Mouse (Mus musculus) embryonic facial prominence, embryonic 10.5 days (tissue): ENCODE measurements around the gene Slc13a2. TPM values are rescaled to one million over a fixed set of nuclear protein-coding genes. Genes with fewer than 3 reads are reported as not detected.

Experiments used
- DNase-seq: peaks from one replicate; pipeline ENCODE4 v3.0.0-alpha.2; 2017; ENCODE audit warnings: low spot score
- H3K27ac ChIP-seq: fragments of 300-500 bp; sonication (generic); replicated peaks from 2 replicates; pipeline ENCODE4 v1.5.1; 2016; ENCODE audit warnings: mild to moderate bottlenecking
- H3K27me3 ChIP-seq: fragments of 300-500 bp; sonication (generic); replicated peaks from 2 replicates; pipeline ENCODE4 v1.6.1; 2016; ENCODE audit warnings: low read depth, mild to moderate bottlenecking; ENCODE audit not compliant: poor library complexity, severe bottlenecking
- H3K36me3 ChIP-seq: fragments of 300-500 bp; sonication (generic); replicated peaks from 2 replicates; pipeline ENCODE4 v1.6.1; 2016; ENCODE audit warnings: mild to moderate bottlenecking, moderate library complexity
- H3K4me1 ChIP-seq: fragments of 300-500 bp; sonication (generic); 2 replicates; pipeline ENCODE4 v1.6.1; 2016
- H3K4me3 ChIP-seq: fragments of 300-500 bp; sonication (generic); 2 replicates; pipeline ENCODE4 v1.5.1; 2016; ENCODE audit warnings: mild to moderate bottlenecking, moderate library complexity
- H3K9me3 ChIP-seq: fragments of 300-500 bp; sonication (generic); 2 replicates; pipeline ENCODE4 v1.6.1; 2016; ENCODE audit warnings: mild to moderate bottlenecking
- WGBS: fragments of 180-500 bp; shearing (Covaris S2); methylation state at CpG from one replicate; pipeline ENCODE4 v1.1.7; 2016; 5-methylcytosine and 5-hydroxymethylcytosine counted together
- polyA plus RNA-seq: library from polyadenylated mRNA; unstranded; fragments of >200 nt; fragmentation: Nextera tagmentation; extraction: Ambion mirVana; gene quantifications from 2 replicates; pipeline ENCODE4 v1.2.1, GENCODE M21; 2016

The Slc13a2 gene
- polyA plus RNA-seq, 1 experiment from 2014 or later = not detected

DNA sequence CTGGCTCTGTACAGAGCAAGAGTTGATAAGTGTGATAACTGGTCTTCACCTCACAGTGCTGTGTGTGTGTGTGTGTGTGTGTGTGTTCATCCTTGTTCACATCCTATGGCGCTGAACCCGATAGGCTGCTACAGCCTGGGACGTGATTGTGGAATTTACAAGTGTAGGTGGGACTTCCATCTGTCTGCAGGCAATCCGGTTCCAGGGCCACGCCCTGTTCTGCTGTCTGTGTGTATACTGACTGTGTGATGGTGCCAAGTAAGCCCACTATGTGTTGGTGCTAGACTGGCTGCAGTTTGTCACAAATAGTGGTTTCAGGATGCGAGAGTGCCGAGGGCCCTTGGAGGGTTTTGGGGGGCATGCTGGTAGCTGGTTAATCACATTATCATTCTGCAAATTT lies 39.7 kb downstream of the Slc13a2 start:
- Histone ChIP-seq H3K36me3 (no peaks in the 10 kb centered on the region), H3K9me3 (no peaks in the 10 kb centered on the region), H3K4me3 (no peak overlapping the region), H3K27ac (no peak overlapping the region), H3K4me1 (peaks cover 38% of the 10 kb centered on the region), H3K27me3 (peaks cover 9% of the 10 kb centered on the region; the same call in 1 of the 2 replicates)
- DNase-seq = no peak
- 84% methylated on average over 7 of the region's 7 CpGs for WGBS

DNA sequence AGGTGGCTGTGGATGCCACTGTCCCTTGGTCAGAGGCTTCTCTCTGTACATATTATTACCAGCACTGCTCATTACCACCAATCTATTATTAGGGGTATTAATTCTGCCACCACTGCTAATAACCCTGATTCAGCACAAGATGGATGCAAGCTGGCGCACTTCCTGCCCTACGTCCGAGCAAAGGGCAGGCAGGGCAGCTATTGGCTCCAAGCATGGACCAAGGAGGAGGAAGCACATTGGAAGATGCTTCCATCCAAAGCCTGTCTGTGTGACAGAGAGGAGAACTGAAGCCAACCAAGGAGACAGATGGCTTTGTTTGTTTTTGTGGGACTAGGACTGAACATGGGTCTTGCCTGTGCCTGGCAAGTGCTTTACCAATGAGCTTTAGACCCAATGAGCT lies 41.0 kb downstream of the Slc13a2 start:
- H3K36me3 ChIP-seq = no peaks in the 10 kb centered on the region
- peaks cover 27% of the 10 kb centered on the region for H3K4me1 ChIP-seq
- no peak for DNase-seq
- H3K27ac ChIP-seq = no peak overlapping the region
- no peak overlapping the region for H3K4me3 ChIP-seq
- H3K27me3 ChIP-seq = 0 out of 2 replicates have a peak, but pooled peaks cover 5% of the 10 kb centered on the region
- H3K9me3 ChIP-seq = no peaks in the 10 kb centered on the region
- 84% methylated on average over 3 of the region's 3 CpGs for WGBS

DNA sequence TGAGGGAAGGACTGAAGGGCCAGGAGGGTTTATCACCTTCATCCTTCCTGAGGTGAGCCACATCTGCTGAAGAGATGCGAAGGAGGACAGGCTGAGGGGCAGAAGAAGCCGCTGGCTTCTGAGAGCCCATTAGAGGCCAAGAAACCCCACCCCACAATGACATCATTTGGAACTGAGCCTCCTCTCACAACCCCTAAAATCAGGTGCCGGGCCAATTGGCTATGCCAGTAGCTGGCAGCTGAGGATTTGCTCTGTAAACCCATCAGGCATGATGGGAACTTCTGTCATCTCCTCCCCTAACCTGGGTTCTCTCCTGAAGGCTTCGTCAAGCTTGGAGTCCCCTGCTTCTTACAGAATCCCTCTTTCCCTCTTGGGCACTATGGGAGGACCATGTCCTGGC lies 41.7 kb downstream of the Slc13a2 start:
- Histone ChIP-seq H3K9me3 (no peaks in the 10 kb centered on the region), H3K4me1 (peaks cover 28% of the 10 kb centered on the region), H3K27me3 (0 out of 2 replicates have a peak, but pooled peaks cover 5% of the 10 kb centered on the region), H3K36me3 (no peaks in the 10 kb centered on the region), H3K27ac (no peak overlapping the region), H3K4me3 (no peak overlapping the region)
- 82% methylated on average over 4 of the region's 4 CpGs for WGBS
- no peak for DNase-seq

DNA sequence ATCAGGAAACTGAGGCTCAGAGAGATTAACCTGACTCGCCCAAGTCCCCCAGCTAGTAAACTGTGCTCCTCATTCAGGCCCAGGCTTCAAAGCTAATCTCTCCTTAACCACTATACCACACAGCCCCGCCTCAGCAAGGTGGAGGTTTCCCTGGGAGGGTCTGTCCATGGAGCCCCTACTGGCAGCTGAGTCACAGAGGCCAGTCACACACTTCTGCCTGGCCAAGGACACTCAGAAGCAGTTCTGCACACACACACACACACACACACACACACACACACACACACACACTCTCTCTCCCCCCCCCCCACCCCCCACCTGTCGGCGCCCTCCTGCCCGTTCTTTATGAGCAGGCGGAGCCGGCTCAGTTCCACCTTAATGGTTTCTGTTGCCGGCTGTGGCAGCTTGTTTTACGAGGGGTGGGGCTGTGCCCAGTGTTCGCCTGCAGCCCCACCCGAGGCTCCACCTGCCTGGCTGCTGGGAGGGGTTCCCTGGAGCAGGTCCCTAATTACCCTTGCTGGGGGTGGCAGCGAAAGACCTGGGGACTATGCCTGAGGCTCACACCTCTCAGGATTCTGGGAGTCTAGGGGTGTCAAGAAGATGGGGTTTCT lies 44.4 kb downstream of the Slc13a2 start:
- Histone ChIP-seq H3K36me3 (no peaks in the 10 kb centered on the region), H3K9me3 (no peaks in the 10 kb centered on the region), H3K4me1 (peaks cover 27% of the 10 kb centered on the region), H3K27ac (no peak overlapping the region), H3K27me3 (no peaks in the 10 kb centered on the region), H3K4me3 (no peak overlapping the region)
- no peak for DNase-seq
- whole genome bisulfite sequencing = 53% methylated on average over 12 of the region's 12 CpGs

DNA sequence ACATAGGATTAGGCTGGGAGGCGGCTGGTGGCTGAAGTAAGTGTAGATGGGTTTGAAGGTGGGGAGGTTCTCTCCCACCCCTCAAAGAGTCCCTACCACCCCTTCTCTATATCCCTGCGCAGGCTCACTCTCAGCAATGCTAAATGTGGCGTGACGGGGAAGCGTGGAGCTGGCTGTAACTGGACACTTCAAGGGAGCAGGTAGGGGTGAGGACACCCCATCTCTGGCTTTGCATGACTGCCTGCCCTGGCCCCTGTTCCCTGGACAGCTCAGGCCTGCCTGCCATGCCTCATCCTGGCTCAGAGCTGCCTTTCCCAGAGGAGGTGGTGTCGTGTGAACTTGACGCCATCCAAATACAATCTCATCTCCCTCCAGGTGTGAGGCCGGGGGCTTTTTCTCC lies 47.9 kb downstream of the Slc13a2 start:
- no peak overlapping the region for H3K4me3 ChIP-seq
- no peaks in the 10 kb centered on the region for H3K27me3 ChIP-seq
- H3K9me3 ChIP-seq = no peaks in the 10 kb centered on the region
- DNase-seq = no peak
- no peaks in the 10 kb centered on the region for H3K36me3 ChIP-seq
- no peak overlapping the region for H3K27ac ChIP-seq
- H3K4me1 ChIP-seq = peaks cover 32% of the 10 kb centered on the region
- WGBS = 75% methylated on average over 8 of the region's 8 CpGs

DNA sequence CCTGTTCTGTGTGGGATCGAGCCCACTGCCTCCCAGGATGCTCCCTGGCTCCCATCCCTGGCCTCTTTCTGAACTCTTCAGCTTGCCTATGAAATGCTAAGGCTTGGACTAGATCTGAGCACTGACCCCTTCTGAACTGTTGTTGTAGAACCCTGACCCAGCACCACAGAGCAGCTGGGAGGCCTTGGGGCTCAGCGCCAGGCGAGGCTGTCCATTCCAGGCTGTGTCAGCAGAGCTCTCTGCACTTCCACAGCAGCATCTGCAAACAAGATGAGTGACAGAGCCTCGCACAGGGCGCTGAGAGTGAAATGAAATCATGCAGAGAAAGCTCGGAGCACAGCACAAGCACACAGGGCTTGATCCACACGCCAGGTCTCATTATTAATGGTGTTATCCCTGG lies 49.4 kb downstream of the Slc13a2 start:
- DNase-seq = no peak
- Histone ChIP-seq H3K9me3 (no peaks in the 10 kb centered on the region), H3K36me3 (no peaks in the 10 kb centered on the region), H3K4me3 (no peak overlapping the region), H3K27ac (no peak overlapping the region), H3K27me3 (no peaks in the 10 kb centered on the region), H3K4me1 (peaks cover 29% of the 10 kb centered on the region)
- WGBS = 69% methylated on average over 7 of the region's 7 CpGs

DNA sequence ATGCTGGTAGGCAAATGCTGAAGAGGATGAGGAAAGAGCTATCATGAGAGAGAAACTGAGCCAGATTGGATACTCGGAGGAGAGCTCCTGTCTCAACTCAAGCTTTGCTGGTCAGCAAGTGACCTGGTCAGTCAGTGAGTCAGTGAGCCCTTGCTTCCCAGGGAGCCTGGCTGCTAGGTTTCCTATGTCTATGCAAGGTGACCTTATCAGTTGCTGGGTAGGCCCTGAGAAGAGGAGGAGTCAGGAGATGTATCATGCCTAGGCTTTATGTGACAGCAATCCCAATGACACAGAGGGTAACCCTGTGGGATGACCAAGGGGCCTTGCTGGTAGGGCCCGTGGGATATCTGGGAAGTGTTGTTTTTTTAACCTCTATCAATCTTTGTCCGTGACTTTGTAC lies 49.9 kb downstream of the Slc13a2 start:
- no peak overlapping the region for H3K27ac ChIP-seq
- H3K4me1 ChIP-seq = peaks cover 26% of the 10 kb centered on the region
- no peaks in the 10 kb centered on the region for H3K36me3 ChIP-seq
- H3K27me3 ChIP-seq = no peaks in the 10 kb centered on the region
- no peak for DNase-seq
- H3K4me3 ChIP-seq = no peak overlapping the region
- WGBS = 80% methylated on average over 3 of the region's 3 CpGs
- H3K9me3 ChIP-seq = no peaks in the 10 kb centered on the region

DNA sequence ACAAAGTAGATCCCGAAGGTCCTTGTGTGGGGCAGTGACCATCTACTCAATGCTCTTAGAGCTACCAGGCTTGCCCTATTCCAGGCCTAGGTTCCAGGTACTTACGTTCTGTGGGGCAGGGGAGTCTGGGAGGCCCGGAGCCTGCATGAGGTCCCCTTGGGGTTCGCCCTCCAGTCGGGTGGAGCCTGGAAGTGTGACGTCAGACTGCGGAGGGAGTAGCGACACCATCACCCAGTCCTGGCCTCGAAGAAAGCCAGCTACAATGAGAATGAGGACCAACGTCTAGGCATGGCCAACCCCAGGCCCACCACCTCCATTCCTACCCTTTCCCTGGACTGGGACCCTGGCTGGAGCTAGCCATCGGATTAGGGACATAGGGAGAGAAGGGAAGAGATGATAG lies 50.3 kb downstream of the Slc13a2 start:
- no peak for DNase-seq
- H3K27me3 ChIP-seq = no peaks in the 10 kb centered on the region
- H3K36me3 ChIP-seq = no peaks in the 10 kb centered on the region
- H3K4me1 ChIP-seq = peaks cover 26% of the 10 kb centered on the region
- no peak overlapping the region for H3K4me3 ChIP-seq
- H3K27ac ChIP-seq = no peak overlapping the region
- H3K9me3 ChIP-seq = no peaks in the 10 kb centered on the region
- WGBS = 92% methylated on average over 11 of the region's 11 CpGs

DNA sequence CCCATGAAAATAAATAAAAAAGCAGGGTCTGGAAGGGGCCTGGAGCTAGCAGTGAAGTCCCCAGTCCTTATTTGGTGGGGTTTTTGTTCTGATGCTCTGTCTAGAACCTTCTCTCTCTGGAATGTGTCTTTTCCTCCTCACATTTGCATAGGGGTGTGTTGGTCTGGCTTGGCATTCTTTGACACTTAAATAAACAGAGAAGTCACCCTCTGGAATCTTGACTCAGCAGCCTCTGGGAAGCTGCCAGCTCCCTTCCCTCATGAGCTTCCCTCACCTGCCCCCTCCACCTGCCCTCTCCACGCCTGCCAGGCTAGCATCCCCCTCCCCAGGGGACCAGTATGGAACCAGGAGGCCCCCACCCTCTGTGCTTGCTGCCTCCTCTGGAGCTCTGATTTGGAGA lies 51.6 kb downstream of the Slc13a2 start:
- Histone ChIP-seq H3K4me3 (no peak overlapping the region), H3K36me3 (no peaks in the 10 kb centered on the region), H3K27me3 (no peaks in the 10 kb centered on the region), H3K9me3 (no peaks in the 10 kb centered on the region), H3K27ac (peak overlapping the region; percentile 35; the same call in 1 of the 2 replicates), H3K4me1 (peaks cover 23% of the 10 kb centered on the region)
- no peak for DNase-seq
- WGBS = 52% methylated on average over 1 of the region's 1 CpGs

DNA sequence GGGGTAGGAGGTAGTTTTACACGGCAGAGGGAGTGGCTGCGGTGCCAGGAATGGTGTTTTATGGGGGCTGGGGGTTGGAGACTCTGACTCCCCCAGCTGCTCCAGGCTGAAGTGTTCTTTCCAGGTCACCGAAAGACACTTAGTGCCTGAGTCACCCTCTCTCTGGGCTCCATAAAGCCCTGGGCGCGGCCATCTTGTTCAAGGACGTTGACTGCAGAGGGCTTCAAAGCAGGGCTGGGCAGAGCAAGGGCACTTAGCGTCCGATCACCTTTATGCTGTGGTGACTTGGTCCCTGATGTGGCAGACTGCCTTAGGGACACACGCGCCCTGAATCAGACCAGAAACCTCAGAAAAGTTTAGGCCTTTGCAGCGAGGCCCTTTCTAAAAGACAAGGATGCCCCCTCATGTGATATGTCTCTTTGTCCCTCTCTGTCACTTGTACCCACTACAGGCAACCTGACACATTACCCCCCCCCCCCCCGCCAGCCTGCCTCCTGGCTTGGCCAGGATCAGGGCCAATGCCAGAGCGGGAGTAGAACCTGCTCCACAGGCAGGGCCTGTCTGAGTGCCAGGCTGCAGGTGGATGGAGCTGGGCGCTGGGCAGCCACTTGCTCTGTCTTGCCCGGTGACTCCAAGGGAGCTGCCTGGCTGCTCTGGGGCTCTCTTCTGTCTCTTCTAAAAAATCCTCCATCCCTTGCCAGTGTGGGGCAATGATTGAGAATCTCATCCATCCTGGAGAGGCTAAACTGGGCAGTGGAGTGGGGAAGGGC lies 54.4 kb downstream of the Slc13a2 start:
- Histone ChIP-seq H3K9me3 (no peaks in the 10 kb centered on the region), H3K27ac (no peak overlapping the region), H3K36me3 (no peaks in the 10 kb centered on the region), H3K27me3 (no peaks in the 10 kb centered on the region), H3K4me1 (peaks cover 18% of the 10 kb centered on the region; the same call in 1 of the 2 replicates), H3K4me3 (no peak overlapping the region)
- WGBS = 93% methylated on average over 15 of the region's 15 CpGs
- no peak for DNase-seq

DNA sequence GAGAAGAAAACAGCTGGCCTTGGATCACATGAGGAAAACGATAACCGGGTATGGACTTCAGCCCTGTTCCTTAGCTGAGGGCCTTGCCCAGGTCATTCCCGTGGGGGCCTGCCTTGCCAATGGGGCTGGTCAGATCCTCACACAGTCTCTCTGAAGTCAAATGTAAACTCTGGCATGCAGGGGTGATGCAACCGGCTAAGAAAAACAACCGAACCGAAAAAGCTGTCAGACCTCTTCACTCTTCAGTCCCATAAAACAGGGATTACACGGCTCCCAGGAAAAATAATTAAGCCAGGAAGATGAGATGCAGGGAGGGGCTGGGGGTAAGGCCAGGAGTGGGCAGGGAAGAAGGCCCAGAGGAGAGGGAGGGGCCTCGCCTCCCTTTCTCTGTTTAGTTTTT lies 57.9 kb downstream of the Slc13a2 start:
- H3K4me3 ChIP-seq = no peak overlapping the region
- H3K36me3 ChIP-seq = no peaks in the 10 kb centered on the region
- peaks cover 21% of the 10 kb centered on the region; the same call in 1 of the 2 replicates for H3K4me1 ChIP-seq
- WGBS = 63% methylated on average over 8 of the region's 8 CpGs
- DNase-seq = no peak
- no peak overlapping the region for H3K27ac ChIP-seq
- peaks cover 5% of the 10 kb centered on the region for H3K27me3 ChIP-seq
- H3K9me3 ChIP-seq = no peaks in the 10 kb centered on the region

DNA sequence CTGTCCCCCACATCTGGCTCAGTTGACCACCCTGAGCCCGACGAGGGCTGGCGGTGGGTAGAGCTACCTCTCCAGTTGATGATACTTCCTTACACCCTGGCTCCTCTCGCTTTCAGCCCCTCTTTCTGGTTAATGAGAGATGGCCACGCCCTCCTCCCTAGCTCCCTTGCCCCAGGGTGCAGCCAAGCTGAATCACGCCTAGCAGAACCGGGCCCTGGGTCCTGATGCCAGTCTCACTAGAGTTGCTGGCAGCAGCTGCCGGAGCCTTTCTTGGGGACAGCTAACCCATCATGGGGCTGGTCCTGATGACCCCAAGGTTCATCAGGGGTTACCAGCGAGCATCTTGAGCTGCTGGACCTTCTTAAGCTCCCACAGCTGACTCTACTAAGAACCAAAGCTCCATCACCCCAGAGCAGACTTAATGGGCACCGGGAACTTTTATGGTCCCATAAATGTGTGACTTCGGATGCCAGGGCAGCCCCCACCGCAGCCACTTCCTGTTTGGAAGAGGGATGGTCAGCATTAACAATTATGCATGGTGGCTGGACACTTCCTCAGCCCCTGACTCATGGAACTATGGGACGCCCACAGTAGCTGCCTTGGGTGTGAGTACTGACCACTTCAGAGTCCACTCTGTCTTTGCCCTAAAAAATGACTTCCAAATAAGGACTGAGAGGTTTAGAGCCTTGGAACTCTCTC lies 58.6 kb downstream of the Slc13a2 start:
- Histone ChIP-seq H3K4me1 (peaks cover 25% of the 10 kb centered on the region; the same call in 1 of the 2 replicates), H3K36me3 (no peaks in the 10 kb centered on the region), H3K4me3 (no peak overlapping the region), H3K9me3 (no peaks in the 10 kb centered on the region), H3K27ac (no peak overlapping the region), H3K27me3 (peaks cover 11% of the 10 kb centered on the region)
- WGBS = 75% methylated on average over 13 of the region's 13 CpGs
- no peak for DNase-seq

DNA sequence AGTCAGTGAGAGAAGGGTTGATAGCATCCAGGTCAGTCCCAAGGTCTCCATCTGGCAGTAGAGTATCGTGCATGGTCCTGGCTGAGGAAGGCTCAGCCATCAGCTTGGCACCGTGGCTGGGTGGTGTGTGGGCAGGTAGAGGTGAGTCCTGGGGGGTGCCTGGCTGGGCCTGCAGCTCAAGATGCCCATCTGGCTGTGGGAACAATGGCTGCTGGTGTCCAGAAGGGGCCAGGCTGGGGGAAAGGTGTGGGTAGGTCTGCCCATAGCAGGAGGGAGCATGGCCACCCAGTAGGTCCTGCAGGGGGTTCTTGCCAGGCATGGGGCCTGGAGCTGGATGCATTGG lies 61.3 kb downstream of the Slc13a2 start:
- H3K27me3 ChIP-seq = peaks cover 11% of the 10 kb centered on the region
- peaks cover 27% of the 10 kb centered on the region; the same call in 1 of the 2 replicates for H3K4me1 ChIP-seq
- no peaks in the 10 kb centered on the region for H3K9me3 ChIP-seq
- H3K36me3 ChIP-seq = no peaks in the 10 kb centered on the region
- 64% methylated on average over 2 of the region's 2 CpGs for WGBS
- H3K4me3 ChIP-seq = peak overlapping the region; percentile 48
- peak overlapping the region; percentile 31; the same call in 1 of the 2 replicates for H3K27ac ChIP-seq
- no peak for DNase-seq
